Mouse (Mus musculus) ES-Bruce4 (cell line): ENCODE data around the gene Pllp. TPM values are rescaled to one million over a fixed set of nuclear protein-coding genes. Genes with fewer than 3 reads are reported as not detected.

Source experiments
- H3K27ac ChIP-seq: 2 replicates; pipeline ENCODE4 v1.5.1; 2012; ENCODE audit warnings: low read length, inconsistent platforms; ENCODE audit not compliant: insufficient read depth
- H3K27me3 ChIP-seq: 2 replicates; pipeline ENCODE4 v1.6.1; 2012; ENCODE audit warnings: mild to moderate bottlenecking, low read length, inconsistent platforms; ENCODE audit not compliant: control insufficient read depth, poor library complexity, insufficient read depth, severe bottlenecking
- H3K36me3 ChIP-seq: 2 replicates; pipeline ENCODE4 v1.6.1; 2012; ENCODE audit warnings: inconsistent platforms, mild to moderate bottlenecking, low read length, moderate library complexity; ENCODE audit not compliant: control insufficient read depth, poor library complexity, insufficient read depth, severe bottlenecking
- H3K4me1 ChIP-seq: one replicate; pipeline ENCODE4 v1.8.1; 2011; ENCODE audit warnings: low read length; ENCODE audit not compliant: control insufficient read depth, insufficient read depth
- H3K4me3 ChIP-seq: 2 replicates; pipeline ENCODE4 v1.5.1; 2011; ENCODE audit warnings: low read depth, mild to moderate bottlenecking, low read length
- H3K9ac ChIP-seq: 2 replicates; pipeline ENCODE4 v1.6.1; 2012; ENCODE audit warnings: low read depth, mild to moderate bottlenecking, inconsistent platforms; ENCODE audit not compliant: poor library complexity, severe bottlenecking
- H3K9me3 ChIP-seq: replicated peaks from 2 replicates; pipeline ENCODE4 v1.6.1; 2012; ENCODE audit warnings: mild to moderate bottlenecking, low read length, inconsistent platforms; ENCODE audit not compliant: control insufficient read depth, poor library complexity, insufficient read depth, severe bottlenecking
- CTCF ChIP-seq: IDR thresholded peaks from one replicate; pipeline ENCODE4 v1.8.1; 2011; ENCODE audit warnings: low read depth, low read length
- EP300 ChIP-seq: IDR thresholded peaks from 2 replicates; pipeline ENCODE4 v1.6.1; 2011; ENCODE audit warnings: low read depth, low read length; ENCODE audit not compliant: insufficient read depth
- POLR2A ChIP-seq: IDR thresholded peaks from one replicate; pipeline ENCODE4 v1.8.1; 2011; ENCODE audit warnings: low read length; ENCODE audit not compliant: insufficient read depth
- polyA plus RNA-seq: library from polyadenylated mRNA; stranded (reverse); fragments of >200 nt; gene quantifications from 2 replicates; pipeline ENCODE4 v1.2.4, GENCODE M21; 2011; ENCODE audit warnings: low read depth; ENCODE audit not compliant: missing spikeins, insufficient read depth, insufficient read length

Pllp gene
- polyA plus RNA-seq, 1 experiment, result not detected

DNA sequence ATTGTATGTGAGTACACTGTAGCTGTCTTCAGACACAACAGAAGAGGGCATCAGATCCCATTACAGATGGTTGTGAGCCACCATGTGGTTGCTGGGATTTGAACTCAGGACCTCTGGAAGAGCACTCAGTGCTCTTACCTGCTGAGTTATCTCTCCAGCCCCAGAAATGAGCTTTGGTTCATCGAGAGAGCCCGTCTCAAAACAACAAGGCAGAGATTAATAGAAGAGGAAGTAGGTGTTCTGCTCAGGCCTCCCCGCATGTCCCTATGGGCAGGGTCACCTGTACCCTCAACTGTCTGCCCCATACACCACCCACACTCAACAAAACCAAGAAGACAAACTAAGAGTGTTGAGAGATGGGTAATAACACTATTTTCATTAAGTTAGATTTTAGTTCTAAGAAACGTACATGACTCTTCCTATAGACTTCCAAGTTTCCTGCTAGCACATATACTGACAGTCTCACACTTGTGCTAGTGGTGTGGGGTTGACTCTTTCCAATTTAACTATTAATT is 4.4 kb upstream of the Pllp start:
- Histone ChIP-seq H3K9me3 (no peaks in the 10 kb centered on the region), H3K9ac (no peak overlapping the region), H3K4me1 (no peaks in the 10 kb centered on the region), H3K27me3 (peaks cover 2% of the 10 kb centered on the region; the same call in 1 of the 2 replicates), H3K4me3 (no peak overlapping the region), H3K36me3 (no peaks in the 10 kb centered on the region), H3K27ac (no peak overlapping the region)
- no peak for TF ChIP-seq CTCF
- no peak for TF ChIP-seq POLR2A
- TF ChIP-seq EP300, result no peak

DNA sequence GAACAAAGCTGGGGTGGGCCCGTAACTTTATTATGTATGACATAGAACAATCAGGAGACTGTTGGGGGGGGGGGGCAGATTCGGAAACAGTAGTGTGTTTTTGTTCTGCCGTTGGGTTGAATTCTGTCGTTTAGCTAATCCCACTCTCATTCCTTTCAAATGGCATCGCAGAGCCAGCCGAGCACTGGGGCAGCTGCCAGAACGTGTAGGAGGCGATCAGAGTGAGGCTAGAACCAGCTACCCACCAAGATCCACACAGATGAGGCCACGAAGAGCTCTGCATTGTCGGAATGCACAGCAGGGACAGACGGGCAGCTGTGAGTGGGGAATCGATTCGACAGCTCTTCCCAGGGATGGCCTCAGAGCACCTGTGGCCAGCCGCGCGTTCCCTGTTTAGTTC is 3.3 kb upstream of the Pllp start:
- no peaks in the 10 kb centered on the region for H3K36me3 ChIP-seq
- no peak overlapping the region for H3K27ac ChIP-seq
- H3K27me3 ChIP-seq, result peaks cover 4% of the 10 kb centered on the region
- H3K9ac ChIP-seq, result no peak overlapping the region
- H3K9me3 ChIP-seq, result no peaks in the 10 kb centered on the region
- no peak overlapping the region for H3K4me3 ChIP-seq
- no peaks in the 10 kb centered on the region for H3K4me1 ChIP-seq
- TF ChIP-seq CTCF (no peak), POLR2A (no peak), EP300 (no peak)

GRCm38 (mm10) chr8:94697956-94698355 is 1.9 kb upstream of the Pllp start:
- no peaks in the 10 kb centered on the region for H3K9me3 ChIP-seq
- H3K27me3 ChIP-seq, result peaks cover 10% of the 10 kb centered on the region
- no peak overlapping the region for H3K9ac ChIP-seq
- TF ChIP-seq POLR2A, result no peak
- no peak for TF ChIP-seq CTCF
- TF ChIP-seq EP300, result no peak
- H3K27ac ChIP-seq, result no peak overlapping the region
- H3K4me3 ChIP-seq, result no peak overlapping the region
- no peaks in the 10 kb centered on the region for H3K36me3 ChIP-seq
- no peaks in the 10 kb centered on the region for H3K4me1 ChIP-seq

GRCm38 (mm10) chr8:94696566-94696965 is 488 bp upstream of the Pllp start:
- Histone ChIP-seq H3K27me3 (peaks cover 10% of the 10 kb centered on the region), H3K36me3 (no peaks in the 10 kb centered on the region), H3K4me3 (no peak overlapping the region), H3K9me3 (no peaks in the 10 kb centered on the region), H3K4me1 (no peaks in the 10 kb centered on the region), H3K27ac (no peak overlapping the region), H3K9ac (no peak overlapping the region)
- TF ChIP-seq CTCF, result no peak
- TF ChIP-seq POLR2A, result no peak
- no peak for TF ChIP-seq EP300

GRCm38 (mm10) chr8:94695341-94695993 is 611 bp downstream of the Pllp start:
- Histone ChIP-seq H3K36me3 (no peaks in the 10 kb centered on the region), H3K27me3 (peaks cover 10% of the 10 kb centered on the region), H3K4me3 (peak overlapping the region; percentile 86), H3K9ac (peak overlapping the region; percentile 71), H3K27ac (no peak overlapping the region), H3K4me1 (no peaks in the 10 kb centered on the region), H3K9me3 (no peaks in the 10 kb centered on the region)
- no peak for TF ChIP-seq EP300
- no peak for TF ChIP-seq POLR2A
- TF ChIP-seq CTCF, result no peak

- Histone ChIP-seq H3K4me3 (no peak overlapping the region), H3K9ac (peak overlapping the region; percentile 37; the same call in 1 of the 2 replicates), H3K27ac (no peak overlapping the region), H3K27me3 (peaks cover 10% of the 10 kb centered on the region), H3K36me3 (no peaks in the 10 kb centered on the region), H3K4me1 (no peaks in the 10 kb centered on the region), H3K9me3 (no peaks in the 10 kb centered on the region)
- TF ChIP-seq POLR2A, result no peak
- no peak for TF ChIP-seq EP300
- TF ChIP-seq CTCF, result no peak
These were observed 1.4 kb downstream of the Pllp start for GRCm38 (mm10) chr8:94694701-94695100.
